In the genomic region with DNA sequence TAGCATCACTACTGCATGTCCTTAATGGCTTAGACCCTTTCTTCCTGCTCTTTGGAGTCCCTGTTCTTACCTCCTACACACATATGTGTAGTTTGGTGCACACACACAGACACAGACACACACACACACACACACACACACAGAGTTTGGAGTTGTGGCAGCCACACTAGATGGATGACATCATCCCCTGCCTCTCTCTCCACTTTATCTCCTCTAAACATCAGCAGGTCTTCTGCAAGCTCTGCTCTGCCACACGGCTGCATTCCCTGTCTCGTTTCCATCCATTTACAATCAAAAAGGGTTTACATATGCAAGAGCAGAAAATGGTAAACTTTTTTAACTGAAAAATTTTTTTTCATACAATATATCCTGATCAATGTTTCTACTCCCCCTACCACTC, we compare ENCODE assay signal across 21 mouse cellular contexts.
"Had no signal": no experiment of that assay in that cellular context is flagged by ENCODE, and none has a peak within 500 bp of the region (broad histone marks: within the 10 kb centered on the region; RNA-seq: fewer than 3 reads in every experiment).

No protein-coding gene starts in this region.

- H3K27me3 ChIP-seq: liver, embryonic 15.5 days; midbrain, embryonic 12.5 days; midbrain, embryonic 15.5 days; neural tube, embryonic 12.5 days; neural tube, embryonic 15.5 days had no signal

- ATAC-seq: intestine, postnatal 0 days; midbrain, embryonic 15.5 days had no signal

- H3K4me1 ChIP-seq: midbrain, embryonic 12.5 days; midbrain, embryonic 15.5 days; neural tube, embryonic 12.5 days; neural tube, embryonic 15.5 days had no signal

- DNase-seq: kidney, adult 2 months; kidney, postnatal 25 days; layer of hippocampus, postnatal 36 days; lung, adult 2 months; lung, postnatal 14 days; lung, postnatal 4 days; right cerebral cortex, adult 18-20 months; right cerebral cortex, postnatal 14 days; right cerebral cortex, postnatal 4 days; thymus, adult 2 months; thymus, postnatal 14 days; thymus, postnatal 4 days had no signal

- H3K9me3 ChIP-seq: liver, embryonic 15.5 days; midbrain, embryonic 12.5 days; midbrain, embryonic 15.5 days; neural tube, embryonic 12.5 days; neural tube, embryonic 15.5 days had no signal

- H3K4me2 ChIP-seq: liver, embryonic 15.5 days; midbrain, embryonic 12.5 days; midbrain, embryonic 15.5 days; neural tube, embryonic 12.5 days; neural tube, embryonic 15.5 days had no signal

- H3K27ac ChIP-seq: kidney, postnatal 0 days; left cerebral cortex, adult 2 months; liver, embryonic 15.5 days; midbrain, embryonic 12.5 days; midbrain, embryonic 15.5 days; neural tube, embryonic 12.5 days; neural tube, embryonic 15.5 days; stomach, postnatal 0 days had no signal

- H3K36me3 ChIP-seq: liver, embryonic 15.5 days; midbrain, embryonic 12.5 days; midbrain, embryonic 15.5 days; neural tube, embryonic 12.5 days; neural tube, embryonic 15.5 days had no signal

- H3K9ac ChIP-seq: liver, embryonic 15.5 days; midbrain, embryonic 12.5 days; midbrain, embryonic 15.5 days; neural tube, embryonic 12.5 days; neural tube, embryonic 15.5 days had no signal

- H3K4me3 ChIP-seq: left cerebral cortex, adult 2 months; liver, embryonic 15.5 days; midbrain, embryonic 12.5 days; midbrain, embryonic 15.5 days; neural tube, embryonic 12.5 days; neural tube, embryonic 15.5 days had no signal
